Mouse (Mus musculus): ENCODE measurements around the gene Mmel1.

The Mmel1 gene

DNA sequence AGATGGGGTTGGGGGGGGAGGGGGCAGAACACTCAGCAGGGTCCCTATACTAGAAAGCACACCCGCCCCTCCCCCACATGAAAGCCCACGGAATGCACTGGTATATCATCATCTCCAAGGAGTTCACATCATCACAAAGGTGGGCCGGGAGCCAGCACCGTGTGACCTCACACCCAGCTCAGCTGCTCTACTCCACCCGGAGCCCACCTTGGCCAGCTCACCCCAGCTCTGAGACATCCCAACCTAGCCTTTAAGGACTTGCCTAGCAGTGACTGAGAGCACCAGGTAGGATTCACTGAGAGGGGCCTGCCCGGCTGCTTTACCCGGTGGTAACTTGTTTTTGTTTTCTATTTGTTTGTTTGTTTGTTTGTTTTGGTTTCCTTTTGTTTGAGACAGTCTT is at the start of gene Mmel1:
TSS of gene Mmel1 (plus strand) at position 146 of the 400 bp plus-strand sequence.
- no peak for DNase-seq

DNA sequence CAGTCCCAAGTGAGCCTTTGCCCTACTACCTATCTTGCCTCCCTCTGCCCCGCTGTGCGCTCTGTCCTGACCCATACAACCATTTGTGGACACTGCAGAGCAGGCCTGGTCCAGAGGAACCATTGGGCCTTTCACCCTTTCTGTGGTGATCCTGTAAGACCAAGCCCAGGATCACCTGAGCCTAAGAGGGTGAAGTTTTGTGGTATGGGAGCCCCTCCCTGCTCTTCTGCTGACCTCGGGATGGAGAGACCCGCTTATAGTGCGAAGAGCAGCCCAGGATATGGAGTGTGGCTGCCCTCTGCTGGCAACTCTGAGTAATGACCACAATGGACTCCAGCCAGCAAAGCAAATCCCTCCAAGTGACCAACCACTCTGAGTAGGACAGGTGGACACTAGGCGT is 43.7 kb upstream of the Mmel1 start:
- peak; percentile 78 for DNase-seq

DNA sequence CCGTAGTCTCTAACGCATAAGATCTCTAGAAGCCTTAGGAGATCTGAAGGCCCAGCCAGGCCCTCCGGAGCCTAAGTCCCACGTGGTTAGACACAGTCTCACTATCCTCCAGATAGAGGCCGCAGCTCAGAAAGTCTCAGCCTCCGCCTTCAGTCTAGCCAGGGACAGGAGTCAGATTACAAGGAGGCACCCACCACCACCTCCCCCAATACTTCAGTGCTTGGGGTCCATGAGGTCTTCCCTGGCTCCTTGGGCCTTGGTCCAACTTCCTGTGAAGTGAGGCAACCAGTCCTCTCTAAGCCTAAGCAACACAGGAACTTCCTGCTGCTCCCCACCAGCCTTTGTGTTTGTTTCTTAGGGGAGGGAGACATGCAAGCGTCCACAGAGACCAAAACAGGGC is 43.2 kb upstream of the Mmel1 start:
- DNase-seq: no peak

DNA sequence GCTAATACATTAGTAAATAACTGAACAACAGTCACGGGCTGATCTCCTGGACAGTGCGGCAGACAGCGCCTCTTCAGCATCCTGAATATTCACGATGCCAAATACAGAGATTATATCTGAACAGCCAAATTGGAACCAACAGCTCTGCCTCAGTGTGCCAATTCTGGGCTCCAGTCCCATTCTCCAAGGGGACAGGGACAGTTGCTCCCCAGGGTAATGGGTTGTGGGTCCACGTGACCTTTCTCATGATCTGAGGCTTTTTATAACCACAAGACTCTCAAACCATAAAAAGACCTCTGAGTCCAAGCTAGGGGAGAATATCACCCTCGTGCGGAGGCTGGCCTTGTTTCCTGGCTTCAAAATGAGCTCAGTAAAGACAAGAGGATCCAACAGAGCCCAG is 42.2 kb upstream of the Mmel1 start:
- peak; percentile 63 for DNase-seq

DNA sequence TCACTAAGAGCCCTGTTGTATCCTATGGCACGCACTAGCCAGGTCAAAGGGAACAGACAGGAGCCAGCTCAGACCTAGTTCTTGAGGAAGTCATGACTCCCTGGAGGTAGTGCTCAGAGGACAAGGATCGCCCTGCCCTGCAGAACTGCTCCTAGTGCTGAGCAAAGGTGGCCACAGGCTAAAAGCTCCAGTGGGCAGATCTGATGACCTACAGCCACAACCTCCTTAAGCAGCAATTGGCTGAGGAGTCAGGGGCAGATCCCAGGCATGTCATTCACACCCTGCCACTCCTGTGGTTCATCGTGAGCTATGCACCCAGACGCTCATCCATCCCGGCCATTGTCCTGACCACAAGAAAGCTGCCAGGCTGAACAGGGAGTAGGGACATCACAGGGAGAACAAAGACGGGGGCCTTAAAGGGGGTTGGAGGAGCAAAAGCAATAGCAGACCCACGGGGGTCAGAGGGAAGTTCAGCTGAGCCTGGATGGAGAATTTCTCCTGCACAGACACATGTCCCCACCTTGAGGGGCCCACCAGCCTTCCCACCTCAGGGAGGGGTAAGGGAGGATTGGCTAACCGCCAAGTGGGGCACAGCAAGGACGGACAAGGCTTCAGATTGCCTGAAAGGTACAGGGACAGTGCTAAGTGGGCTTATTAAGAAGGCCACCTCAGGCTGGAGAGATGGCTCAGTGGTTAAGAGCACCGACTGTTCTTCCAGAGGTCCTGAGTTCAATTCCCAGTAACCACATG is 41.3 kb upstream of the Mmel1 start:
- no peak for DNase-seq

DNA sequence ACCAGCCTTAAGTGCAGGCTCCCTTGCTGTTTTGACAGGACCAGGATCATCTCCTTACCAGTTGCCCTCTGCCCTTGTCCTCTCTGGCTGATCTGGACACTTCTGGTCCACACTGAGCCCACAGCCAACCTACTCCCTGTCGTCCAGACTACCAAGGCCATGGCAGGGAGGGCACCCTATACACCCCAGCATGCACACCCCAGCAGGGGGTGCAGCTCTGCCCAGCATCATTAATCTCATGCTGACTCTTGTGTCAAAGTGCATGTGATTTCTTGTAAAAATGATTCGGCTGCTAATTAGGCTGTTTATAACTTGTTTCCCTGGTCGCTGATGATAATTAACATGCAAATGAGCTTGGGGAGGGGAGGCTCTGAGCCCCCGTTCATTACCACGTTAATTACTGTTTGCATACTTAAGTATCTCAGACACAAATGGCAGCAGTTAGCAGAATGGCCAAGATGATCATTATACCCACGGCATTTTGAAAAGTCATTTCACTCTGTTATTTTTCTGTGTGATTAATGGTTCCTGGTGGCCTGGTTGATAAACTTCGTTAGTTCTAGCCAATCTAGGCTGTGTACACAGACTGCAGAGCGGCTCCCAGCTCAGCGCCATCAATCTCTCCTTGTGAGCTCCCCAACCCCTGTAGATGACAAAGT is 37.3 kb upstream of the Mmel1 start:
- DNase-seq: no peak

DNA sequence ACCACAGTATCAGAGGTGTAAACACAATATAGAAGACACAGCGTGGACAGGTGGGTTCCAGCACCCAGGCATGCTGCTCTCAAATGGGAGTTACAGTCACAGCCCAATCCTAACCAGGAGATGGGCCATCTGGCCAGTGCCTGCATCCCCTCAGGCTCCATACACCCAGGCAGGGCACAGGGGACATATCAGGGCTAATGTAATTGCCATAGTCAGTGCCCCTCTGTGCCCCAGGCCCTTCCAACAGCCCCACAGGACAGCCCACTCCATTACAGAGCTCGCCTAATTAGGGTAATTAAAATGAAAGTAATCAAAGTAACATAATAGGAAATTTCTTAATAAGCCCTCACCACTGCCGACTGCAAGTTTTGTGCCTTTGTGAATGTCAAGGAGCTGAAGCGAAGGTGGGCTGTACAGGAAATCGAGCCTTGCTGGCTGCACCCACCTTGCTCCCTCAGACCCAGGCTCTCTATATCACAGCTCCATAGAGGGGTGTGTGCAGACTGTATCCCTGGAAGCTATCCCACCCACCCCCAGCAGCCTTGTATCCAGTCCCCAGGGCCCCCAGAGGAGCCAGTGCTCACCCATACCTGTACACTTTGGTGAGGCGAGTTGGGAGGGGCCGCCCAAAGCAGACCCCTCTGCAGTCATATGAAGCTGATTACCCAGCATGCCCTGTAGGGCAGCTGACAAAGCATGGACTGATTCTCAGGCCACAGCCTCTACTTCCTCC is 33.0 kb upstream of the Mmel1 start:
- DNase-seq: no peak

DNA sequence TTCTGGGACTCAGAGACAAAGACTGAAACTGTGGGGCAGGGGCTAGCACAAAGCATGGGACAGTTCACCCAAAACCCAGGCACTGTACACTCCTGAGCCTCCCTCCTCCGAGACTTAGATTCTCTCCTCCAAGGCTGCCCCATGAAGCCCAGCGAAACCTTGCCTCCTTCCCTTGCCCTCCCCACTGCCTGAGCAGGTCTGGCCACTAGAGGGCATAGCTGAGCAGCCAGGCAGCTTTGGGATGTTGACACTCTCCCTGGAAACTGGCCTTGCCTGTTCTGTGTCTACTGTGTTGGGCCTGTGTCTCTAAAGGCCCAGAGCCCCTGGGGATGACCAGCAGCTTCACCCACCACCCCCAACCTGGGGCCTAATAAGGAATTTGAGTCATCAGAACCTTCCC is 32.2 kb upstream of the Mmel1 start, which contains the start of gene Ttc34:
TSS of gene Ttc34 (plus strand) at position 290 of the 400 bp plus-strand sequence.
- DNase-seq: peak; percentile 50

DNA sequence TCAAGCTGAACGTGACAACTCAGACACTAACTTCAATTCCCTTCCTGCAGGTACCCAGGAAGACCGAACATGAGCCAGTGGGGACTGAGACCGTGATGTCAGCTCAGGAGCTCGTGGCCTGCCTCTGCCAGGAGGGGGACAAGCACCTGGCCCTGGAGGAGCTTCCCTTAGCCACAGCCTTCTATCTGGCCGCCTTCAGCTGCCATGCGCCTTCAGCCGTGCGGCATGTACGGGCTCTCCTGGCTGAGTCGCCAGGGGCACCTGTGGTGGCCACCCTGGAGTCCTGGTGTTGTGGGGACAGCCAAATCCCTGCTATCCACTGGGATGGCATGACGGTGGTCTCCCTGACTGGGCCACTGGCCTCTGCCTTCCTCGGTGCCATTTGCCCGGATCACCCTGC is 30.6 kb upstream of the Mmel1 start:
- no peak for DNase-seq

DNA sequence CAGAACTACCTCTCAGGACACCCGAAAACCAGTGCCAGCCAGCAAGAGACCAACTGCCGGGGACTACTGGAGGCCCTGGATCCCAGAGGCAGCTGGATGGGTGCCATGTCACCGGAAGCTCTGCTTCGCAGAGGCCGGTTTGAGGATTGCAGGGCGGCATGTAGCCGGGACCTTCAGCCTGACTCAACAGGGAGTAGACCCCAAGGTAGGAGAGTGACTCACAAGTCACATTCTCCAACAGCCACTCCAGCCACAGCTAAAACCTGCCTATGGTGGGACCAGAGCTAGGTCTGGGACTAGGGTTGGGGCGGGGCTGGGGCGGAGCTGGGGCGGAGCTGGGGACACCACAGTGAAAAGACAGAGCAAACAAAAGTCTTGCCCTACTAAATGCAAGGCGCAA is 30.0 kb upstream of the Mmel1 start:
- DNase-seq: no peak

DNA sequence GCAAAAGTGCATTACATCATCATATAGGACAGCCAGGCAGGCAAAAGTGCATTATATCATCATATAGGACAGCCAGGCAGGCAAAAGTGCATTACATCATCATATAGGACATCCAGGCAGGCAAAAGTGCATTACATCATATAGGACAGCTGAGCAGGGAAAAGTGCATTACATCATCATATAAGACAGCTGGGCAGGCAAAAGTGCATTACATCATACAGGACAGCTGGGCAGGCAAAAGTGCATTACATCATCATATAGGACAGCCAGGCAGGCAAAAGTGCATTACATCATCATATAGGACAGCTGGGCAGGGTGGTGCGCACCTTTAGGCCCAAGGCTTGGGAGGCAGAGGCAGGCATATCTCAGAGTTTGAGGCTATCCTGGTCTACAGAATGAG is 16.7 kb upstream of the Mmel1 start:
- DNase-seq: peak; percentile 20

DNA sequence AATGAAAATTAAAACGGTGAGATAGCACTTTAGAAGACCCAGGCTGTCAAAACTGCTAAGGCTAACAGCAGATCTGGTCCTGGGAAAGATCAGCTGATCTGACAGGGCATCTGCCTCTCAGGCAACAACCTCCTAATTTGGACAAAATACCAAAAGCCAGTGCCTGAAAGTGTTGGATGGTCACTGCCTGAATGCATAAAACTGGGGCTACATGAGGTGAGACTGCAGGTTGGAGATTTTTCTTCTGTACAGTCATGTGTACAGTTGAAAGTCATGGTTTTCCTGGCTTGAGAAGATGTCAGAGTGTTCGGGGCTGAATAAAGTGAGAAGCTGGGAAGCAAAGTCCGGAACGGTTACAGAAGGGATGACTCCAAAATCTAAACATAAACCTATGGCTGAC is 15.5 kb upstream of the Mmel1 start:
- no peak for DNase-seq

DNA sequence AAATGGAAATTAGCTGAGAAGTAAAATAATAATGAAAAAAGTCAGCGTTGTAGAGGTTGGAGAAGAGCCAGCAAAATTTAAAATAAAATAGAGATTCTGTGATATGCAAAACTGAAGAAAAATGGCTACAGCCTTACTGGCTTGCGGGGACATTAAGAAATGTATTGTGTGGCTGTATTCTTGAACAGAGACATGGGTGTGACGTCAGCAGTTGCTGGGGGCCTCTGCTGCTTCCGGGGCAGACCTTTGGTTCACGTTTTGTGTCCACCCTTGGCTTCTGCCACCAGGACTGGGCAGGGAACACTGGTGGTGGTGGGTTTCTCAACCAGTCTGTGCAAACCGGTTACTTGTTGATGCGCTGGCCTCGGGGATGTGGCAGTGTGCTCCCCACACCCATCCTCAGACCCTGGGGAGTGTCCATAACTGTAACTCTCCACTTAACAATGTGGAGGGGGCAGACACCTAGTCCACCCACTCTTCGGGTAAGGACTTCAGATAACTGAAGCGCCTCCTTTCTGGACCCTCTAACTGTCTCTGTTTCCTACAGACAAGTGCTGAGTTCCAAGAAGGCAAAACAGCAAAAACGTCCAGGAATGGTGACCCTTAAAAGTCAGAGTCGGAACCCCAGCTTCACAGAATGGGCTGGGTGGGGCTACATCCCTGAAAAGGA is 14.6 kb upstream of the Mmel1 start:
- peak; percentile 54 for DNase-seq

DNA sequence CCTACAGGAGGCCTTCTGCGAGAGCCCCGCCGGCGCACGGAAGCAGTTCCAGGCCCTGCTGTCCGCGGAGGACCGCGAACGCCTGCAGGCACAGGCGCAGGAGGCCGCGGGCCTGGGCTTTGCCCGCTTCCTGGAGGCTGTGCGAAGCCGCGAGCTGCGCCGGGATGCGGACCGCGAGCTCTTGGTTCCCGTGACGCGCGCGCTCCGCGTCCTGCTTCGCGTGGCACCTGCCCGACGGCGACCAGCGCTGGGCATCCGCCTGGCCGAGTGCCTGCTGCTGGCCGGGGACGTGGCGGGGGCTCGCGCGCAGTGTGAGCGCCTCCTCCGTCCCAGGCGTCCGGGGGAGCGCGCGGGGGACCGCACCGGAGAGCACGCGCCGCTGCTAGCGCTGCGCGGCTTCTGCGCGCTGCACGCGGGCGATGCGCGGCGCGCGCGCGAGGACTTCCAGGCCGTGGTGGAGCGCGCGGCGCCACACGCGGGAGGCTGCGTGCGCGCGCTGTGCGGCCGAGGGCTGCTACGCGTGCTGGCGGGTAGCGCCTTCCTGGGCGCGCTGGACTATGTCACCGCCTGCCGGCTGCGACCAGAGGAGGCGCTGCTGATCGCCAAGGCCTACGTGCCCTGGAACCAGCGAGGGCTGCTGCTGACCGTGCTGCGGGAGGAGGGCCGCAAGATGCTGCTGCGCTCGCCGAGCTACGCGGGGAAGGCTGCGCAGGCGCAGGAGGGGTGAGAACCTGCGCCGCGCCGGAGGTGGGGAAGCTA is 13.5 kb upstream of the Mmel1 start:
- DNase-seq: peak; percentile 95

DNA sequence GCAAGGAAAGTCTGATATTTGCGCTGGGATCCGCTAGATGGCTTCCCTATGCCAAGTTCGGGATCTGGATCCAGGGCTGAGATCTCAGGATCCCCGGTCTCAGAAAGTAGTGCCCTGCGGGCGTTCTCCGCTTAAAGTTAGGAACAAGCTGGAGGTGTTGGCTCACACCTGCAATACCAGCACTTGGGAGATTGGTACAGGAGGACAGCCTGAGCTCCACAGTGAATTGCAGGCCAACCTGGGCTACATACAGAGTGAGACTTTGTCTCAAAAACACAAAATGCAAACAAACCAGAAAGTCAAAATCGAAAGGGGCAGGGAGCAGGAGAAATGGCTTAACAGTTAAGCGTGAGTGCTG is 12.9 kb upstream of the Mmel1 start:
- no peak for DNase-seq

DNA sequence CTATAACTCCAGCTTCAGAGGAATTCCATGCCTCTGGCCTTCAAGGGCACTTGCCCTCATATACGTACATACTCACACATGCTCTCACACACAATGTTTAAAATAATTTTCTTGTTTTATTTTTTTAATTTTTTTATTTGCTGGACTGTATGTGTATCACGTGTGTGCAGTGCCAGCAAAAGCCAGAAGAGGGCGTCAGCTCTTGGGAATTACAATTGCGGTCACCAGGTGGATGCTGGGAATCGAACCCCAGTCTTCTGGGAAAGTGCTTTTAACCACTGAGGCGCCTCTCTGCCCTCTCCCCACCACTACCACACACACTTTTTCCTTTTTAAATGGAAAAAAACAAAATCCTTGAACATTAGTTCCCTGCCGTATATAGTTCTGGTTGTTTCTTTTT is 12.5 kb upstream of the Mmel1 start:
- peak; percentile 76 for DNase-seq

DNA sequence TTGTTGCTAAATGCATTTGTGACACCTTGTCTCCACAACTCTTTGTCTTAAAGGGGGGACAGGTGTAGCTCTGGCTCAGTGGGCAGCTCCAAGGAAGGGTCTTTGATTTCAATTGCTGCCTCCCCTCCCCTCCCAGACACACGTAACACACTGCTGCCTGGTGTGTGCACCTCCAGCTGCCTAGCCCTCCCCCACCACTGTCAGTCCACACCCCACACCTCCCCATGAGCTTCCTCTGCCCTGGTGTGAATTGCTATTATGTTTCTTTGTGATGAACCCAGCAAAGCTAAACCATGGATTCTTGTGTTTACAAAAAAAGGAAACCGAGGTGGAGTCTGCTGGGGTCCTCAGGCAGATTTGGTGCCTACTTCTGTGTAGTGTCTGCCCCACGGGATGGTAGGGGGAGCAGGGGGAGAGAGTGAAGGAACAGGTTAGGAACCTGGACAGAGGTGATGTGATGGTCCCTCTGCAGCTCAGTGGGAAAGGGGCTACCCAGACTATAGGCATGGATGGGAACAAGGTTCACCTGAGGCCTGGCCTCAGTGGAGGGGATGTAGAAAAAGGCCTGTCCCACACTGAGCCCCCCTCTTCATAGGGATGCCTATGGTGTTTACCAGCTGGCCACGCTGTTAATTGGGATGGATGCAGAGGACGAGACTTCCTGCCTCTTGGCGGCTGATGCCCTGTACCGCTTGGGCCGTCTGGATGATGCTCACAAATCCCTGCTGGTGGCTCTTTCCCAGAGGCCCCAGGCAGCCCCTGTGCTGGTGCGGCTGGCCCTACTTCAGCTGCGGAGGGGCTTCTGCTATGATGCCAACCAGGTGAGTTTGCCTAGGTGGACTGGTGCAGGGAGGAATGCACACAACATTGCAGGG is 11.8 kb upstream of the Mmel1 start:
- peak; percentile 55 for DNase-seq

DNA sequence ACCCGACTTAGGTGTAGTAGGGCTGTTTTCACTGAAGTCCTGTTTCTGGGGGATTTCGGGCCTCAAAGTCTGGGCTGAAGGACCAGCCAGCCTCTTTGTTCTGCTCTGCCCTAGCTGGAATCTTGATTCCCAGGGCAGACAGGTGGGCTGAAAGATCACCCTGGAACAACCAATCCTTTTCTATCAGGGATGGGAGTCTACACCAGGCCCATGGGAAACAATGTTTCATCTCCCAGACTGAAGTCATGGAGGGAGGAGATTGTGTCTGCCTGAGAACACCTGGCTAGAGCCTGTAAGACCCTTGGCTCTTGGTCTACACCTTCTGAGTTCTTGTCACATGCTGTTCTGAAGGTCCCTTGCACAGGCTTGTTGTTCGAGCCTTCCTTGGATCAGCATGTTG is 10.8 kb upstream of the Mmel1 start:
- peak; percentile 30 for DNase-seq

DNA sequence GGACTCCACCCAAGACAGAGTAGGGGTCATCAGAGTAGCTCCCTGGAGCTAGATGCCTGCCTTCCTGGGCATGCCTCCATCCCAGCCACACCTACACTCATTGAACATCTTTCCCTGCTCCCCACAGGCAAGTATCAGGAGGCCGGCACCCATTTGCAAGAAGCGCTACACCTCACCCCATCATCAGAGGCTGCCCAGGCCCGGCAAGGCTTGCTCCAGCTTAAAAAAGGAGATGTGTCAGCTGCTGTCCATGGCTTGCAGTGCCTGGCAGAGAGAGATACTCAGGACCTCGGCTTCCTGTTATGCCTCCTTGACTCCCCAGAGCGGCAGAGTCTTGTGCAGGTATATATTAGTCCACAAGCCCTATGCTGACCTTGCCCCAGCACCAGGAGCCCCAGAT is 7.4 kb upstream of the Mmel1 start:
- DNase-seq: peak; percentile 25

DNA sequence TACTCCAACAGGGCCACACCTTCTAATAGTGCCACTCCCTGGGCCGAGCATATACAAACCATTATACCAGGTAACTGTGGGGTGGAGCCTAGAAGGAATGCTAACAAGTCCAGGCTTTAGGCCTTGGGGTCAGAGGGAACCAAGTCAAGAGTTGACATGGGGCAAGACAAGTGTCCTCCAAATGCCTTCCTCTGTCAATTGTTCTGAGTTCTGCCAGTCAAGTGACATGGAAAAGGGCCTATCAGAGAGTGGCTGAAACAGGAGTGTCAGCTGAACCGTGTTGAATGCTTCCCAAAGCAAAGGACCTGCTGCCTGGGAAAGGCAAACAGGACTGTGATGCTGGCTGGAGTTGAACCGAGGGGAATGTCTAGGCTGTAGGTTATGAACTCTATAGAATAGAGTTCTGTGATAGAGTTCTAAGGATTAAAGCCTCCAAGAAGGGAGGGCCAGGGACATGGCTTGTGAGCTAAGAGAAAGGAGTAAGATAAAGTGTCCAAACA is 5.9 kb upstream of the Mmel1 start:
- peak; percentile 39 for DNase-seq

DNA sequence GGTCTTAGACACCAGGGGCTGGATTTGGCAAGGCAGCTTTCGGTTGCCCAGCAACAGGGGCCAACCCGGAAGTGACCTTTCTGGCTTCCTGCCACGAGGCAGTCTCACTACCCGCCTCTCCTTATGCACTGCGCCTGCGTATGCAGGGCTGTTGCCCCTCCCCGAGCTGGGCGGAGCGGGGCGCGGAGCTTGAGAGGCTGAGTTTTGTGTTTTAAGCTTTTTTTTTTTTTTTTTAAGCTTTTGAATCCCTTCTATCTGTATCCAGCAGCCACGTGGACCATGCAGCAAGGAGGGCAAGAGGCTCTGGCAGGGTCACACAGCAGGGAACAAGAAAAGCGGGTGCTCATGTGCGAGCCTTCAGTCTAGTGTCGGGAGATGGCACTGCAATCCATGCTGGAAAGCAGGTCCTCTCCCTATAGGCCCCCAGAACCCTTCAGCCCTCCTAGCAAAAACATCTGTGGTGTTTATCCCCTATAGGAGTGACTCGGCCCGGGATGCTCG is 5.1 kb upstream of the Mmel1 start:
- peak; percentile 87 for DNase-seq
